Mouse (Mus musculus) intestine, postnatal 0 days (tissue): ENCODE measurements at regions not wholly inside any gene's neighbourhood (a gene's known extent, or its start where the extent isn't known, plus 50 kb on each side); places are given as distances from the start of the nearest gene placed in this dataset.

Experiments
- ATAC-seq: fragments of 200-750 bp; cut with Nextera tagmentation; 2 replicates; pipeline ENCODE4 v1.8.0; 2017; ENCODE audit warnings: mild to moderate bottlenecking, moderate TSS enrichment, moderate library complexity
- H3K27ac ChIP-seq: fragments of 300-500 bp; sonication (generic); 2 replicates; pipeline ENCODE4 v1.5.1; 2014; ENCODE audit warnings: mild to moderate bottlenecking, low read depth, low read length, moderate library complexity
- H3K27me3 ChIP-seq: fragments of 300-500 bp; sonication (generic); replicated peaks from 2 replicates; pipeline ENCODE4 v1.6.1; 2014; ENCODE audit warnings: low read length, mixed read lengths; ENCODE audit not compliant: control insufficient read depth, insufficient read depth
- H3K36me3 ChIP-seq: fragments of 300-500 bp; sonication (generic); 2 replicates; pipeline ENCODE4 v1.6.1; 2014; ENCODE audit warnings: mild to moderate bottlenecking, moderate library complexity; ENCODE audit not compliant: control insufficient read depth, insufficient read depth
- H3K4me1 ChIP-seq: fragments of 300-500 bp; sonication (generic); replicated peaks from 2 replicates; pipeline ENCODE4 v1.6.1; 2014; ENCODE audit warnings: antibody characterized with exemption, low read length, mixed read lengths; ENCODE audit not compliant: control insufficient read depth, insufficient read depth
- H3K4me2 ChIP-seq: fragments of 300-500 bp; sonication (generic); replicated peaks from 2 replicates; pipeline ENCODE4 v1.6.1; 2014; ENCODE audit warnings: low read depth, mild to moderate bottlenecking, moderate library complexity
- H3K4me3 ChIP-seq: fragments of 300-500 bp; sonication (generic); 2 replicates; pipeline ENCODE4 v1.5.1; 2014; ENCODE audit warnings: low read depth, low read length
- H3K9ac ChIP-seq: fragments of 300-500 bp; sonication (generic); 2 replicates; pipeline ENCODE4 v1.6.1; 2014; ENCODE audit warnings: mild to moderate bottlenecking, low read depth, low read length
- H3K9me3 ChIP-seq: fragments of 300-500 bp; sonication (generic); 2 replicates; pipeline ENCODE4 v1.6.1; 2016; ENCODE audit warnings: mixed run types; ENCODE audit not compliant: control insufficient read depth
- CTCF ChIP-seq: sonication (generic); IDR thresholded peaks from 2 replicates; pipeline ENCODE4 v1.5.1; 2016; ENCODE audit warnings: low read depth, mild to moderate bottlenecking, control low read depth, antibody characterized with exemption, moderate library complexity
- WGBS: fragments of 180-500 bp; shearing (Covaris S2); extraction: QIAGEN DNeasy Blood & Tissue Kit; methylation state at CpG from one replicate; pipeline ENCODE4 v1.1.7; 2014; 5-methylcytosine and 5-hydroxymethylcytosine counted together

- Histone ChIP-seq H3K4me1 (no peaks in the 10 kb centered on the region), H3K27ac (no peak overlapping the region), H3K4me3 (no peak overlapping the region), H3K4me2 (no peak overlapping the region), H3K27me3 (no peaks in the 10 kb centered on the region), H3K9ac (no peak overlapping the region), H3K9me3 (no peaks in the 10 kb centered on the region), H3K36me3 (no peaks in the 10 kb centered on the region)
- WGBS: 73% methylated on average over 3 of the region's 3 CpGs
- no peak for TF ChIP-seq CTCF
- no peak for ATAC-seq
Measured at GRCm38 (mm10) chr8:89514270-89514669, 470.3 kb upstream of the Sall1 start.

GRCm38 (mm10) chr8:89507639-89508038 lies 463.7 kb upstream of the Sall1 start:
- Histone ChIP-seq H3K27me3 (no peaks in the 10 kb centered on the region), H3K4me2 (no peak overlapping the region), H3K27ac (no peak overlapping the region), H3K36me3 (no peaks in the 10 kb centered on the region), H3K9ac (no peak overlapping the region), H3K9me3 (no peaks in the 10 kb centered on the region), H3K4me3 (no peak overlapping the region), H3K4me1 (no peaks in the 10 kb centered on the region)
- no peak for ATAC-seq
- WGBS: 45% methylated on average over 6 of the region's 6 CpGs
- TF ChIP-seq CTCF: no peak

- Histone ChIP-seq H3K9me3 (no peaks in the 10 kb centered on the region), H3K4me3 (no peak overlapping the region), H3K9ac (no peak overlapping the region), H3K27ac (no peak overlapping the region), H3K27me3 (no peaks in the 10 kb centered on the region), H3K36me3 (no peaks in the 10 kb centered on the region), H3K4me1 (no peaks in the 10 kb centered on the region), H3K4me2 (no peak overlapping the region)
- no peak for TF ChIP-seq CTCF
- ATAC-seq: no peak
- 31% methylated on average over 4 of the region's 4 CpGs for WGBS
Measured at GRCm38 (mm10) chr8:89503545-89504234, 459.7 kb upstream of the Sall1 start.

GRCm38 (mm10) chr8:89503030-89503429 lies 459.1 kb upstream of the Sall1 start:
- no peak overlapping the region for H3K27ac ChIP-seq
- TF ChIP-seq CTCF: no peak
- H3K36me3 ChIP-seq: no peaks in the 10 kb centered on the region
- H3K4me3 ChIP-seq: no peak overlapping the region
- H3K4me2 ChIP-seq: no peak overlapping the region
- no peak overlapping the region for H3K9ac ChIP-seq
- no peaks in the 10 kb centered on the region for H3K9me3 ChIP-seq
- WGBS: 75% methylated on average over 6 of the region's 6 CpGs
- ATAC-seq: no peak
- H3K27me3 ChIP-seq: no peaks in the 10 kb centered on the region
- no peaks in the 10 kb centered on the region for H3K4me1 ChIP-seq

- no peak overlapping the region for H3K4me3 ChIP-seq
- no peaks in the 10 kb centered on the region for H3K36me3 ChIP-seq
- no peak overlapping the region for H3K27ac ChIP-seq
- no peaks in the 10 kb centered on the region for H3K9me3 ChIP-seq
- 93% methylated on average over 6 of the region's 6 CpGs for WGBS
- TF ChIP-seq CTCF: no peak
- H3K27me3 ChIP-seq: no peaks in the 10 kb centered on the region
- H3K9ac ChIP-seq: no peak overlapping the region
- no peak for ATAC-seq
- no peaks in the 10 kb centered on the region for H3K4me1 ChIP-seq
- H3K4me2 ChIP-seq: no peak overlapping the region
Measured at GRCm38 (mm10) chr8:89501756-89502155, 457.8 kb upstream of the Sall1 start.

GRCm38 (mm10) chr8:89499831-89500230 lies 455.9 kb upstream of the Sall1 start:
- no peaks in the 10 kb centered on the region for H3K9me3 ChIP-seq
- TF ChIP-seq CTCF: no peak
- H3K27ac ChIP-seq: no peak overlapping the region
- H3K4me2 ChIP-seq: no peak overlapping the region
- H3K36me3 ChIP-seq: no peaks in the 10 kb centered on the region
- H3K4me1 ChIP-seq: no peaks in the 10 kb centered on the region
- no peaks in the 10 kb centered on the region for H3K27me3 ChIP-seq
- 88% methylated on average over 6 of the region's 6 CpGs for WGBS
- H3K4me3 ChIP-seq: no peak overlapping the region
- H3K9ac ChIP-seq: no peak overlapping the region
- no peak for ATAC-seq
